9 mouse cellular contexts compared by ENCODE assay signal in genomic region chr9:37459665-37460042, GRCm38 (mm10). TPM values are rescaled to one million over a fixed set of nuclear protein-coding genes. Genes with fewer than 3 reads are reported as not detected.
DNase-seq lines count a peak whose midpoint lies in the region; ATAC-seq and TF ChIP-seq lines count a peak whose summit lies in the region.
"Had no signal": no experiment of that assay in that cellular context is flagged by ENCODE, and none has a peak within 500 bp of the region (broad histone marks: within the 10 kb centered on the region; RNA-seq: fewer than 3 reads in every experiment).

No protein-coding gene starts in this region.

- no peak for ATAC-seq in heart, postnatal 0 days (ENCODE audit: insufficient read depth, low read depth)
- no peak for ATAC-seq in hindbrain, embryonic 12.5 days (ENCODE audit: low FRiP score)
- ATAC-seq in midbrain, embryonic 13.5 days = no peak
- no peak for ATAC-seq in megakaryocyte-erythroid progenitor cell, adult 5-6 weeks (replicated peaks; ENCODE audit: low FRiP score, low TSS enrichment, poor library complexity, severe bottlenecking)

- H3K9me3 ChIP-seq in heart, postnatal 0 days (replicated peaks; ENCODE audit: control insufficient read depth, low read length) = no peaks in the 10 kb centered on the region
- no peaks in the 10 kb centered on the region for H3K9me3 ChIP-seq in embryonic facial prominence, embryonic 10.5 days
- H3K9me3 ChIP-seq in hindbrain, embryonic 12.5 days (replicated peaks) = no peaks in the 10 kb centered on the region
- H3K9me3 ChIP-seq in midbrain, embryonic 13.5 days = no peaks in the 10 kb centered on the region

- WGBS in heart, postnatal 0 days = 7% methylated on average over 9 of the region's 9 CpGs
- WGBS in embryonic facial prominence, embryonic 10.5 days = under 1% methylated on average over 9 of the region's 9 CpGs
- WGBS in hindbrain, embryonic 12.5 days = 0% methylated on average over 9 of the region's 9 CpGs
- under 1% methylated on average over 9 of the region's 9 CpGs for WGBS in midbrain, embryonic 13.5 days

- TF ChIP-seq CTCF in heart, postnatal 0 days (IDR thresholded peaks at IDR 0.05; ENCODE audit: low read depth) = no peak

- H3K27me3 ChIP-seq in heart, postnatal 0 days (ENCODE audit: control insufficient read depth, insufficient read depth, low read length) = peaks cover 83% of the 10 kb centered on the region
- H3K27me3 ChIP-seq in embryonic facial prominence, embryonic 10.5 days (replicated peaks; ENCODE audit: low read depth, poor library complexity, severe bottlenecking) = peaks cover 98% of the 10 kb centered on the region
- peaks cover 89% of the 10 kb centered on the region for H3K27me3 ChIP-seq in hindbrain, embryonic 12.5 days
- peaks cover 81% of the 10 kb centered on the region for H3K27me3 ChIP-seq in midbrain, embryonic 13.5 days

- TF ChIP-seq EP300 in heart, postnatal 0 days (IDR thresholded peaks at IDR 0.05; ENCODE audit: low read depth) = no peak

- H3K4me1 ChIP-seq in heart, postnatal 0 days (ENCODE audit: control insufficient read depth, insufficient read depth) = peaks cover 11% of the 10 kb centered on the region; the same call in 1 of the 2 replicates
- H3K4me1 ChIP-seq in embryonic facial prominence, embryonic 10.5 days = peaks cover 30% of the 10 kb centered on the region
- peaks cover 41% of the 10 kb centered on the region for H3K4me1 ChIP-seq in hindbrain, embryonic 12.5 days
- peaks cover 62% of the 10 kb centered on the region for H3K4me1 ChIP-seq in midbrain, embryonic 13.5 days (replicated peaks)

- DNase-seq in heart, postnatal 0 days (ENCODE audit: low spot score) = no peak
- DNase-seq in heart, adult 18-20 months = no peak
- DNase-seq in embryonic facial prominence, embryonic 10.5 days (ENCODE audit: low spot score) = no peak
- no peak for DNase-seq in urinary bladder, postnatal 25 days (ENCODE audit: low spot score)
- DNase-seq in spleen, postnatal 10 days (ENCODE audit: low spot score in 2 of 2) = no peak

- no peak overlapping the region for H3K9ac ChIP-seq in heart, postnatal 0 days (replicated peaks; ENCODE audit: low read depth, low read length)
- H3K9ac ChIP-seq in hindbrain, embryonic 12.5 days = peak overlapping the region; percentile 75
- peak overlapping the region; percentile 77 for H3K9ac ChIP-seq in midbrain, embryonic 13.5 days (replicated peaks)

- peak overlapping the region; percentile 55 for H3K4me3 ChIP-seq in heart, postnatal 0 days (ENCODE audit: low read depth, low read length)
- H3K4me3 ChIP-seq in embryonic facial prominence, embryonic 10.5 days = peak overlapping the region; percentile 62
- peak overlapping the region; percentile 50 for H3K4me3 ChIP-seq in hindbrain, embryonic 12.5 days
- peak overlapping the region; percentile 51 for H3K4me3 ChIP-seq in midbrain, embryonic 13.5 days (replicated peaks)

- peak overlapping the region; percentile 85 for H3K4me2 ChIP-seq in heart, postnatal 0 days (ENCODE audit: low read depth, low read length)
- peak overlapping the region; percentile 85 for H3K4me2 ChIP-seq in hindbrain, embryonic 12.5 days (replicated peaks)
- H3K4me2 ChIP-seq in midbrain, embryonic 13.5 days (replicated peaks) = peak overlapping the region; percentile 94

- no peaks in the 10 kb centered on the region for H3K36me3 ChIP-seq in heart, postnatal 0 days (replicated peaks; ENCODE audit: control insufficient read depth, insufficient read depth, low read length)
- H3K36me3 ChIP-seq in embryonic facial prominence, embryonic 10.5 days (replicated peaks) = no peaks in the 10 kb centered on the region
- no peaks in the 10 kb centered on the region for H3K36me3 ChIP-seq in hindbrain, embryonic 12.5 days
- no peaks in the 10 kb centered on the region for H3K36me3 ChIP-seq in midbrain, embryonic 13.5 days

- no peak overlapping the region for H3K27ac ChIP-seq in heart, postnatal 0 days (ENCODE audit: low read depth)
- H3K27ac ChIP-seq in embryonic facial prominence, embryonic 10.5 days (replicated peaks) = no peak overlapping the region
- peak overlapping the region; percentile 97 for H3K27ac ChIP-seq in hindbrain, embryonic 12.5 days
- peak overlapping the region; percentile 88 for H3K27ac ChIP-seq in midbrain, embryonic 13.5 days

RNA-seq across cellular contexts. Expression of gene Robo3, which starts 26.6 kb away (rescaled TPM):
- not detected in 2 replicates for total RNA-seq in heart, postnatal 0 days (2014; rRNA removed; ENCODE audit: low replicate concordance)
- polyA plus RNA-seq in heart, postnatal 0 days (2015; fragmentation: Nextera tagmentation; extraction: Ambion mirVana) = 0.12 and 0.18 TPM in 2 replicates
- not detected for total RNA-seq in heart, adult 18-20 months (2021)
- polyA plus RNA-seq in embryonic facial prominence, embryonic 10.5 days (2016; fragmentation: Nextera tagmentation; extraction: Ambion mirVana) = 4.1 and 9.4 TPM in 2 replicates
- 155 and 187 TPM in 2 replicates for polyA plus RNA-seq in hindbrain, embryonic 12.5 days (2016; fragmentation: Nextera tagmentation; extraction: Ambion mirVana)
- polyA plus RNA-seq in midbrain, embryonic 13.5 days (2015; fragmentation: Nextera tagmentation; extraction: Ambion mirVana) = 20.5 and 22.4 TPM in 2 replicates
- 3.6 and 4.1 TPM in 2 replicates for total RNA-seq in megakaryocyte-erythroid progenitor cell, adult 5-6 weeks (2014; fragmentation: Nextera tagmentation)
- 1.1 and 1.3 TPM in 2 replicates for total RNA-seq in megakaryocyte-erythroid progenitor cell, adult 5-6 weeks (2017)
- total RNA-seq: MEL had no signal

RNA-seq across cellular contexts. Expression of gene Msantd2, which starts 29.5 kb away (rescaled TPM):
- 3.8 and 5.3 TPM in 2 replicates for total RNA-seq in heart, postnatal 0 days (2014; rRNA removed; ENCODE audit: low replicate concordance)
- 5.8 and 6.4 TPM in 2 replicates for polyA plus RNA-seq in heart, postnatal 0 days (2015; fragmentation: Nextera tagmentation; extraction: Ambion mirVana)
- 1 to 10 TPM; 5.9 to 7.9 TPM for total RNA-seq in heart, adult 18-20 months (2021)
- 34.4 and 36.7 TPM in 2 replicates for polyA plus RNA-seq in embryonic facial prominence, embryonic 10.5 days (2016; fragmentation: Nextera tagmentation; extraction: Ambion mirVana)
- polyA plus RNA-seq in hindbrain, embryonic 12.5 days (2016; fragmentation: Nextera tagmentation; extraction: Ambion mirVana) = 50.7 TPM in 2 replicates
- polyA plus RNA-seq in midbrain, embryonic 13.5 days (2015; fragmentation: Nextera tagmentation; extraction: Ambion mirVana) = 36.5 and 39.5 TPM in 2 replicates
- 15.0 and 36.3 TPM in 2 replicates for total RNA-seq in megakaryocyte-erythroid progenitor cell, adult 5-6 weeks (2014; fragmentation: Nextera tagmentation)
- total RNA-seq in megakaryocyte-erythroid progenitor cell, adult 5-6 weeks (2017) = 17.1 and 21.6 TPM in 2 replicates

RNA-seq across cellular contexts. Expression of gene Robo4, which starts 58.0 kb away (rescaled TPM):
- 29.5 and 44.2 TPM in 2 replicates for total RNA-seq in heart, postnatal 0 days (2014; rRNA removed; ENCODE audit: low replicate concordance)
- polyA plus RNA-seq in heart, postnatal 0 days (2015; fragmentation: Nextera tagmentation; extraction: Ambion mirVana) = 10.2 and 12.4 TPM in 2 replicates
- total RNA-seq in heart, adult 18-20 months (2021) = 10 to 100 TPM; 27.9 to 38.3 TPM
- polyA plus RNA-seq in embryonic facial prominence, embryonic 10.5 days (2016; fragmentation: Nextera tagmentation; extraction: Ambion mirVana) = 6.6 and 6.8 TPM in 2 replicates
- polyA plus RNA-seq in hindbrain, embryonic 12.5 days (2016; fragmentation: Nextera tagmentation; extraction: Ambion mirVana) = 8.0 and 12.0 TPM in 2 replicates
- 4.0 and 4.9 TPM in 2 replicates for polyA plus RNA-seq in midbrain, embryonic 13.5 days (2015; fragmentation: Nextera tagmentation; extraction: Ambion mirVana)
- 0.33 TPM in 1 of 2 replicates, not detected in the other for total RNA-seq in megakaryocyte-erythroid progenitor cell, adult 5-6 weeks (2014; fragmentation: Nextera tagmentation)
- total RNA-seq in megakaryocyte-erythroid progenitor cell, adult 5-6 weeks (2017) = 0.61 TPM in 1 of 2 replicates, not detected in the other
- total RNA-seq: MEL had no signal

Comparison
In these comparisons a context has a peak if more than half of its experiments do, and no peak if none do; other contexts are left out.
1. H3K27ac ChIP-seq: peak in hindbrain, embryonic 12.5 days (single experiment) and midbrain, embryonic 13.5 days (single experiment); none in heart, postnatal 0 days (single experiment) and embryonic facial prominence, embryonic 10.5 days (single experiment).
2. Peak in every context shown above with its lines, with median percentiles within 50 percentile points of each other: H3K4me2 ChIP-seq and H3K4me3 ChIP-seq.